Mouse (Mus musculus): ENCODE data around the gene Map2k3. TPM values are rescaled to one million over a fixed set of nuclear protein-coding genes. Genes with fewer than 3 reads are reported as not detected.

Gene Map2k3
- polyA plus RNA-seq, 1 experiment from 2014 or later = 102 TPM

Other genes with a start within 250 kb of the Map2k3 start
- 50.1 and 56.9 TPM in 2 replicates for gene Llgl1, start 232.3 kb upstream of the Map2k3 start, polyA plus RNA-seq (2015; fragmentation: Nextera tagmentation; extraction: Ambion mirVana)
- gene Flii, start 204.8 kb upstream of the Map2k3 start, polyA plus RNA-seq (2015; fragmentation: Nextera tagmentation; extraction: Ambion mirVana) = 70.8 and 76.5 TPM in 2 replicates
- 15.1 and 16.8 TPM in 2 replicates for gene Mief2, start 203.6 kb upstream of the Map2k3 start, polyA plus RNA-seq (2015; fragmentation: Nextera tagmentation; extraction: Ambion mirVana)
- 16.0 and 16.8 TPM in 2 replicates for gene Top3a, start 154.7 kb upstream of the Map2k3 start, polyA plus RNA-seq (2015; fragmentation: Nextera tagmentation; extraction: Ambion mirVana)
- 5.4 and 5.6 TPM in 2 replicates for gene Smcr8, start 154.5 kb upstream of the Map2k3 start, polyA plus RNA-seq (2015; fragmentation: Nextera tagmentation; extraction: Ambion mirVana)
- gene Shmt1, start 120.3 kb upstream of the Map2k3 start, polyA plus RNA-seq (2015; fragmentation: Nextera tagmentation; extraction: Ambion mirVana) = 39.7 and 53.2 TPM in 2 replicates
- gene Dhrs7b, start 101.4 kb upstream of the Map2k3 start, polyA plus RNA-seq (2015; fragmentation: Nextera tagmentation; extraction: Ambion mirVana) = 34.9 and 37.8 TPM in 2 replicates
- 61.5 and 70.9 TPM in 2 replicates for gene Tmem11, start 52.8 kb upstream of the Map2k3 start, polyA plus RNA-seq (2015; fragmentation: Nextera tagmentation; extraction: Ambion mirVana)
- 18.2 and 18.7 TPM in 2 replicates for gene Natd1, start 17.3 kb upstream of the Map2k3 start, polyA plus RNA-seq (2015; fragmentation: Nextera tagmentation; extraction: Ambion mirVana)
- gene Kcnj12, start 90.5 kb downstream of the Map2k3 start, polyA plus RNA-seq (2015; fragmentation: Nextera tagmentation; extraction: Ambion mirVana) = 0.51 and 1.6 TPM in 2 replicates
- gene Tnfrsf13b, start 194.7 kb downstream of the Map2k3 start, polyA plus RNA-seq (2015; fragmentation: Nextera tagmentation; extraction: Ambion mirVana) = 2.3 and 2.7 TPM in 2 replicates
- gene Usp22, start 243.0 kb downstream of the Map2k3 start, polyA plus RNA-seq (2015; fragmentation: Nextera tagmentation; extraction: Ambion mirVana) = 125 and 141 TPM in 2 replicates

Data from limb, embryonic 15.5 days (tissue).